Mouse (Mus musculus): Measurements from ENCODE around the gene Ccdc106. TPM values are rescaled to one million over a fixed set of nuclear protein-coding genes. Genes with fewer than 3 reads are reported as not detected.
A peak's percentile ranks its signal among the peaks of the same experiment; 100 is the strongest.

Gene Ccdc106
- 12.5 and 14.4 TPM in 2 replicates for polyA plus RNA-seq (2014; fragmentation: Nextera tagmentation; extraction: Ambion mirVana)

DNA sequence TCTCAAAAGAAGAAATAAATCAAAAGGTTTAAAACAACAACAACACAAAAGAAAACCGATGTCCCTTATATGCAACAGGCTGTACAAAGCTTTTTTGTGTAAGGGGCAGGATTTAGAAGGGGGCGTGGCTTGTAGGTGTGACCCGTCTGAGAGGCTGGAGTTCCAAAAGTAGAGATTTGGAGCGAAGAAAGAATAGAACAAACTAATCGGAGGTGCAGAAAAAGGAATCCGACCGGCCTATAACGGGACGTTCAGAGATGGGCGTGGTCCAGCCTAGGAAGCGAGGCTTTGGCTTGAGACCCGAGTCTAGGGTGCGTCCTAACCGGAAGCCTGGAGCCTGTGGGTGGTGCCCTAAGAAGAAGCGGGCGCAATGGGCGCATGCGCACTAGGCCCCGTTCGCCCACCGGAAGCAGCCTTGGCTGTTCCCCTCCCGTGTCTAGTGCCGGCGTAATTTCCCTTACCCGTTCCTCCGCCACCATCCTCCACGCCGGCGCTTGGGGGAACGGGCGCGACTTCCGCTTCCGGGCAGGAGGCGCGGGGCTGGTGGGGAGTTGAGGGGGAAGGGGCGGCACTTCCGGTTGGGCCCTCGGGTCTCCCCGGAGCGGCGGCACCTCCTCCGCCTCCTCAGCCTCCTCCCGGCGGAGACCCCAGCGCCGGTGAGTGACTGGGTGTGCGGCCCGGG, at the start of gene Ccdc106, which contains the start of gene Zfp865:
Ccdc106 (plus strand) TSS at position 554 of the 682 bp plus-strand sequence.
Zfp865 (plus strand) TSS at position 377 of the 682 bp plus-strand sequence.
- Histone ChIP-seq H3K4me1 (ENCODE audit: control insufficient read depth, insufficient read depth, low read length) (peaks cover 3% of the 10 kb centered on the region; the same call in 1 of the 2 replicates), H3K4me2 (ENCODE audit: low read depth, severe bottlenecking) (peak within 1 kb of the TSS; percentile 82), H3K9ac (ENCODE audit: low read length) (peak within 1 kb of the TSS; percentile 93), H3K9me3 (ENCODE audit: control insufficient read depth, low read length) (no peaks in the 10 kb centered on the region), H3K27me3 (ENCODE audit: control insufficient read depth, insufficient read depth, low read length) (no peaks in the 10 kb centered on the region), H3K4me3 (ENCODE audit: low read depth, low read length) (peak within 1 kb of the TSS; percentile 84), H3K27ac (replicated peaks; ENCODE audit: low read depth, low read length) (peak within 1 kb of the TSS; percentile 92), H3K36me3 (ENCODE audit: control insufficient read depth, insufficient read depth, low read length) (peaks cover 3% of the 10 kb centered on the region; the same call in 1 of the 2 replicates)
- WGBS: under 1% methylated on average over 46 of the region's 49 CpGs
- ATAC-seq (ENCODE audit: insufficient number of reproducible peaks, low FRiP score, low TSS enrichment, low read depth): peak; percentile 85
- DNase-seq (ENCODE audit: low spot score): peak; percentile 99

DNA sequence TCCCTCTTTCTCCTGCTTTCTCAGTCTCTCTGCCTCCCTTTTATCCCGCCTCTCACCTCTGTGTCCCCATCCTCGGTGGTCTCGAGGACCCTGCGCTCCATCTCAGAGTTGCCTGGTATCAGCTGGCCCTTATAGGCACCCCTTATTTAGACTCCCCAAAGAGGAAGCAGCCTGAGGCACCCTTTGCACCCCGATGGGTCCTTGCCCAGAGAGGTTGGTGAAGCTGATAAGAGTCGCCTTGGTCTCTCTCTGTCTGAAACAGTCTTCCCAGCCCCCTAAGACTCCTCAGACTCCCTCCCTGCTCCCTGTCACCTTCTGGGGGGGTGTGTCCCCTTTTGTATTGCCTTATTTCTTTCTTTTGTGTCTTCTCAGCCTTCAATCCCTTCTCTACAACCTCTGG, 49.3 kb upstream of the Ccdc106 start, which contains the start of gene Sbk3:
Sbk3 (minus strand) TSS at position 101 of the 400 bp plus-strand sequence.
- Histone ChIP-seq H3K27ac (replicated peaks; ENCODE audit: low read depth, low read length) (no peak within 1 kb of the TSS), H3K9ac (ENCODE audit: low read length) (no peak within 1 kb of the TSS), H3K9me3 (ENCODE audit: control insufficient read depth, low read length) (no peaks in the 10 kb centered on the region), H3K36me3 (ENCODE audit: control insufficient read depth, insufficient read depth, low read length) (no peaks in the 10 kb centered on the region), H3K4me2 (ENCODE audit: low read depth, severe bottlenecking) (no peak within 1 kb of the TSS), H3K27me3 (ENCODE audit: control insufficient read depth, insufficient read depth, low read length) (no peaks in the 10 kb centered on the region), H3K4me1 (ENCODE audit: control insufficient read depth, insufficient read depth, low read length) (no peaks in the 10 kb centered on the region), H3K4me3 (ENCODE audit: low read depth, low read length) (no peak within 1 kb of the TSS)
- ATAC-seq (ENCODE audit: insufficient number of reproducible peaks, low FRiP score, low TSS enrichment, low read depth) (no peak), DNase-seq (ENCODE audit: low spot score) (no peak)
- 51% methylated on average over 6 of the region's 6 CpGs for WGBS

DNA sequence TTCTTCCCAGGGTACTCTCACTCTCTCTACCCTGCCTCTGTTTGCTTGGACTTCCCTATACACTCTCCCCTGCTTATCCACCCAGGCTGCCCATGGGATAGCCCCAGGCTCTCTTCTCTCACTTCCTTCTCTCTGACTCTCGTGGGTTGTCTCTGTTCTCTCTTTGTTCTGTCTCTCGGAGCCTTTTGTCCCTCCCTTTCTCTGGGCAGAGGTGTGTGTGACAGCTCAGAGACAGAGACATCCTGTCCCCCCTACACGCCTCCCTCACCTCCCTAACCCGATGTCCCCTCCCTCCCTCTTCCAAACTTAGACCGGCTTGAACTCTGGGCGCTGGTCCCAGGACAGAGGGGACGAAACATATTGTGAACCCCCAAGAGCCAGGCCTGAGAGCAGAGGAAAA, 48.6 kb upstream of the Ccdc106 start:
- no peak for DNase-seq (ENCODE audit: low spot score)
- H3K4me2 ChIP-seq (ENCODE audit: low read depth, severe bottlenecking): no peak overlapping the region
- no peaks in the 10 kb centered on the region for H3K4me1 ChIP-seq (ENCODE audit: control insufficient read depth, insufficient read depth, low read length)
- no peaks in the 10 kb centered on the region for H3K27me3 ChIP-seq (ENCODE audit: control insufficient read depth, insufficient read depth, low read length)
- no peak overlapping the region for H3K9ac ChIP-seq (ENCODE audit: low read length)
- H3K9me3 ChIP-seq (ENCODE audit: control insufficient read depth, low read length): 0 out of 2 replicates have a peak, but pooled peaks cover under 1% of the 10 kb centered on the region
- H3K27ac ChIP-seq (replicated peaks; ENCODE audit: low read depth, low read length): no peak overlapping the region
- WGBS: 24% methylated on average over 7 of the region's 7 CpGs
- ATAC-seq (ENCODE audit: insufficient number of reproducible peaks, low FRiP score, low TSS enrichment, low read depth): no peak
- H3K36me3 ChIP-seq (ENCODE audit: control insufficient read depth, insufficient read depth, low read length): no peaks in the 10 kb centered on the region
- no peak overlapping the region for H3K4me3 ChIP-seq (ENCODE audit: low read depth, low read length)

DNA sequence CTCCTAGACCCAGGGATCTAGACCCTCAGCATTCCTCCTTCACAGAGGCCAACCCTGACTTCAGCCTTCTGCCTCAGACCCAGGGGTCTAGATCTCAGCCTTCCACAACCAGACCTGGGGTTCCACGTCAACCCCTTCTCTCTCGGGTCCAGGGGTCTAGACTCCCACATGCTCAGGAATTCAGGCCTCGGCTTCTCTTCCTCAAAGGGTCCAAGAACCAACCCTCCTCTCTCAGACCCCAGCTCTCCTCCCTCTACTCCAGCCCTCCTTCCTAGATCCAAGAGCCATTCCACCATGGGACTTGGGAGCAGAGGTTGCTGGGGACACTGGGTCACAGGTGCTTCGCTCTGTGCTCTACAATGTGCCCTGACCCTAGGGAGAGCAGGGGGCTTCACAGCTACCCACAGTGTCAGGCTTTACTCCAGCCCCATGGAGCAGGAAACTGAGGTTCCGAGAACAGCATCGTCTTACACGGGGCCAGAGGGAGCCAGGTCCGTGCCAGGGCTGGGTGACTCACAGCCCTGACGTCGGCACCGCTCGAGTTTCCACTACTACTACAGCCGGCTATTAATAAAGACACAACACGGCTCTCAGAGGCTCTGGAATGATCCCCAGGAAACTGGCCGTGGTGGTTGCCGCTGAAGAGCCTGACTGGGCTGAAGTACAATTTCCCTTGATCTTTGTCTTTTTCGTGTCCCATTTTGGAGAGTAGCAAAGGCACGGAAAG, 47.9 kb upstream of the Ccdc106 start:
- Histone ChIP-seq H3K27me3 (ENCODE audit: control insufficient read depth, insufficient read depth, low read length) (no peaks in the 10 kb centered on the region), H3K4me1 (ENCODE audit: control insufficient read depth, insufficient read depth, low read length) (no peaks in the 10 kb centered on the region), H3K9me3 (ENCODE audit: control insufficient read depth, low read length) (0 out of 2 replicates have a peak, but pooled peaks cover 3% of the 10 kb centered on the region), H3K27ac (replicated peaks; ENCODE audit: low read depth, low read length) (no peak overlapping the region), H3K9ac (ENCODE audit: low read length) (no peak overlapping the region), H3K4me2 (ENCODE audit: low read depth, severe bottlenecking) (no peak overlapping the region), H3K36me3 (ENCODE audit: control insufficient read depth, insufficient read depth, low read length) (no peaks in the 10 kb centered on the region), H3K4me3 (ENCODE audit: low read depth, low read length) (no peak overlapping the region)
- DNase-seq (ENCODE audit: low spot score) (no peak), ATAC-seq (ENCODE audit: insufficient number of reproducible peaks, low FRiP score, low TSS enrichment, low read depth) (no peak)
- 68% methylated on average over 18 of the region's 18 CpGs for WGBS

DNA sequence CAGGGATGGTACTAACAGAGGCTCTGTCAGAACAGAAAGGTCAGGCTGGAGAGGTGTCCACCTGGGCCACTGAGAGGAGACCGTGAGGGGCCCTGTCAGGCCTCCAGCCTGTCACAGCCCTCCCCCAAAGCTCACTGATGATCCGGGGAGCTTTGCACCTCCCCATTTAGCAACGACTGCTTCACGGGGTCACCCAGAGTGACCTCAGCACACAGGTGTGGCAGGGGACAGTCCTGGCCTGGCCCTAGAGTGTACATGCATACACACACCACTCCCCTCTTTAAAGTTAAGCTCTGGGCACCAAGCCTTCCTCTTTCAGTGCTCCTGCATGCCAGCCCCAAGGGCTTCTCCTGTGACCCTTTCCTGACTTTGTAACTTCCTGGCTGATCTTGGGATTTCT, 44.9 kb upstream of the Ccdc106 start:
- Histone ChIP-seq H3K27ac (replicated peaks; ENCODE audit: low read depth, low read length) (no peak overlapping the region), H3K27me3 (ENCODE audit: control insufficient read depth, insufficient read depth, low read length) (no peaks in the 10 kb centered on the region), H3K4me3 (ENCODE audit: low read depth, low read length) (no peak overlapping the region), H3K9me3 (ENCODE audit: control insufficient read depth, low read length) (0 out of 2 replicates have a peak, but pooled peaks cover 3% of the 10 kb centered on the region), H3K4me1 (ENCODE audit: control insufficient read depth, insufficient read depth, low read length) (no peaks in the 10 kb centered on the region), H3K36me3 (ENCODE audit: control insufficient read depth, insufficient read depth, low read length) (no peaks in the 10 kb centered on the region), H3K9ac (ENCODE audit: low read length) (no peak overlapping the region), H3K4me2 (ENCODE audit: low read depth, severe bottlenecking) (no peak overlapping the region)
- 52% methylated on average over 4 of the region's 4 CpGs for whole genome bisulfite sequencing
- ATAC-seq (ENCODE audit: insufficient number of reproducible peaks, low FRiP score, low TSS enrichment, low read depth) (no peak), DNase-seq (ENCODE audit: low spot score) (no peak)

DNA sequence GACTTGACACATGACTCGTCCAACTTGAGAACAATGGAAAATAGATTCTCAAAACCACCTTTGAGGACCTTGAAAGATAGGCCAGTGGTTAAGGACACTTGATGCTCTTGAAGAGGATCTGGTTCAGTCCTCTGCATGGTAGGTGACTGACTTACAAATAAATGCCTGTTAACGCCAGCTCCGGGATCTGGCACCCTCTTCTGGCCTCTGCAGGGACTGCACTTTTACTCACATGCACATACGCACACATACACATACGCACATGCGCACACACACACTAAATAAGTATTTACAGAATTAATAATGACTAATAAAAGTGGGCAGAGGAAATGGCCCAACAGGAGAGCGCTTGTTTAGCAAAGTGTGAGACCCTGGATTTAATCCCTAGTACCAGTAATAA, 43.5 kb upstream of the Ccdc106 start:
- 0 out of 2 replicates have a peak, but pooled peaks cover 3% of the 10 kb centered on the region for H3K9me3 ChIP-seq (ENCODE audit: control insufficient read depth, low read length)

DNA sequence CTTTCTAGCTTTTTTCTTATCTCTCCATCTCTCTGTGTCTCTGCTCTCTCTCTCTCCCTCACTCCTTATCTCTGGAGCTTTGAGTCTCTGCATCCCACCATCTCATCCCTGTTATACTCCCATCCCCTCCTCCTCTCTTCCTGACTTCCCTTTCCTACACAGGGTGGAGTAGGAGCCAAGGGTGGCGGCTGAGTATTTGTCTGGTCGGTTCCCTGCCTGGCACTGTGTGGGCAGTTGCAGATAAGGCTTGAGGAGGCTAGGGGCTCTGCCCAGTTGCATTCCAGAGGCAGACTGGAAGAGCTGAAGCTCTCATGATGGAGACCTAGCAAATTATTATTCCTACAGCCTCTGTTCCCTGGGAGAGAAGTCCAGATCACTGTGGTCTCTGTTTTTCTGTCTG, 32.1 kb upstream of the Ccdc106 start:
- Histone ChIP-seq H3K4me3 (ENCODE audit: low read depth, low read length) (no peak overlapping the region), H3K4me1 (ENCODE audit: control insufficient read depth, insufficient read depth, low read length) (no peaks in the 10 kb centered on the region), H3K27me3 (ENCODE audit: control insufficient read depth, insufficient read depth, low read length) (peaks cover 5% of the 10 kb centered on the region), H3K36me3 (ENCODE audit: control insufficient read depth, insufficient read depth, low read length) (no peaks in the 10 kb centered on the region; the same call in none of the 2 replicates), H3K9ac (ENCODE audit: low read length) (no peak overlapping the region), H3K27ac (replicated peaks; ENCODE audit: low read depth, low read length) (no peak overlapping the region), H3K4me2 (ENCODE audit: low read depth, severe bottlenecking) (no peak overlapping the region), H3K9me3 (ENCODE audit: control insufficient read depth, low read length) (no peaks in the 10 kb centered on the region; the same call in 1 of the 2 replicates)
- WGBS: 76% methylated on average over 2 of the region's 2 CpGs
- ATAC-seq (ENCODE audit: insufficient number of reproducible peaks, low FRiP score, low TSS enrichment, low read depth) (no peak), DNase-seq (ENCODE audit: low spot score) (no peak)

More for the DNA sequence above, 43.5 kb upstream of the Ccdc106 start:
- 92% methylated on average over 7 of the region's 7 CpGs for WGBS
- no peaks in the 10 kb centered on the region for H3K4me1 ChIP-seq (ENCODE audit: control insufficient read depth, insufficient read depth, low read length)
- H3K27me3 ChIP-seq (ENCODE audit: control insufficient read depth, insufficient read depth, low read length): no peaks in the 10 kb centered on the region
- no peak for ATAC-seq (ENCODE audit: insufficient number of reproducible peaks, low FRiP score, low TSS enrichment, low read depth)
- no peak overlapping the region for H3K4me3 ChIP-seq (ENCODE audit: low read depth, low read length)
- H3K9ac ChIP-seq (ENCODE audit: low read length): no peak overlapping the region
- H3K4me2 ChIP-seq (ENCODE audit: low read depth, severe bottlenecking): no peak overlapping the region
- H3K27ac ChIP-seq (replicated peaks; ENCODE audit: low read depth, low read length): no peak overlapping the region
- DNase-seq (ENCODE audit: low spot score): no peak
- no peaks in the 10 kb centered on the region for H3K36me3 ChIP-seq (ENCODE audit: control insufficient read depth, insufficient read depth, low read length)

DNA sequence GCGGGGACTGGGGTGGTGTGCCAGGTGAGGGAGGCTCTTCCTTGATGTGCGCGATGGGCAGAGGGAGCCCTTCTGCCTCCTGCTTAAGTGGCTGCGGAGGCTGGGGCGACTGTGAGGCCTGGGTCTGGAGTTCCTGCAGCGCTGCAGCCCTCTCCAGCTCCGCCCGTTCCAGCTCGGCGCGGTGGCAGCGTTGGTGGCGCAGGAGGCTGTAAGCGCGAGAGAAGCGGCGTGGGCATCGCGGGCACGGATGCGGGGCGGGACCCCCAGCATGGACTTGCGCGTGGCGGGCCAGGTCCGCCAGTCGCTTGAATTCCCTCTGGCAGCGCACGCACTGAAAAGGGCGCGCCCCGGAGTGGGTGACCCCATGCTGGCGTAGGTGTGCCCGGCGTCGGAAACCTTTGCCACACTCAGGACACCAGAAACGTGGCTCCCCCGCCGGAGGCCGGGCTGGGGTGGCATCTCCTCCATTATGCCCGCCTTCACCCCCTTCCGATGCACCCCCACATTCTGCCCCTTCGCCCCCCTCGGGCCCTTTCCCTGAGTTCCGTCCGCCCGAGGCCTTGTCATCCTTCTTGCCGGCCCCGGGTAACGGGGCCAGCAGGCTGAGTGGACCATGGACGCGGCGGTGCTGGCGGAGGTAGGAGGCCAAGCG, 26.9 kb upstream of the Ccdc106 start:
- peaks cover 2% of the 10 kb centered on the region for H3K36me3 ChIP-seq (ENCODE audit: control insufficient read depth, insufficient read depth, low read length)
- H3K27me3 ChIP-seq (ENCODE audit: control insufficient read depth, insufficient read depth, low read length): peaks cover 22% of the 10 kb centered on the region
- peak overlapping the region; percentile 35; the same call in 1 of the 2 replicates for H3K9ac ChIP-seq (ENCODE audit: low read length)
- H3K4me3 ChIP-seq (ENCODE audit: low read depth, low read length): peak overlapping the region; percentile 12; the same call in 1 of the 2 replicates
- 20% methylated on average over 55 of the region's 55 CpGs for WGBS
- no peak overlapping the region for H3K4me2 ChIP-seq (ENCODE audit: low read depth, severe bottlenecking)
- H3K27ac ChIP-seq (replicated peaks; ENCODE audit: low read depth, low read length): no peak overlapping the region
- no peak for DNase-seq (ENCODE audit: low spot score)
- H3K4me1 ChIP-seq (ENCODE audit: control insufficient read depth, insufficient read depth, low read length): peaks cover 10% of the 10 kb centered on the region
- peaks cover 4% of the 10 kb centered on the region; the same call in 1 of the 2 replicates for H3K9me3 ChIP-seq (ENCODE audit: control insufficient read depth, low read length)
- no peak for ATAC-seq (ENCODE audit: insufficient number of reproducible peaks, low FRiP score, low TSS enrichment, low read depth)

All from limb, embryonic 11.5 days (tissue).